Mouse (Mus musculus) testis, adult 2 months (tissue): ENCODE data around the gene Sfta2.

Experiments used
- CTCF ChIP-seq: fragments of 200-500 bp; IDR thresholded peaks from 2 replicates; pipeline ENCODE4 v1.5.1; 2012; ENCODE audit warnings: low read depth, mild to moderate bottlenecking, inconsistent platforms, low read length, moderate library complexity; ENCODE audit not compliant: control insufficient read depth, insufficient read depth, insufficient replicate concordance
- POLR2A ChIP-seq: fragments of 200-500 bp; IDR thresholded peaks from 2 replicates; pipeline ENCODE4 v1.6.1; 2012; ENCODE audit warnings: low read depth, mild to moderate bottlenecking, inconsistent platforms, low read length, moderate library complexity; ENCODE audit not compliant: control insufficient read depth

GRCm38 (mm10) chr17:35665957-35666515, 64.7 kb downstream of the Sfta2 start:
- TF ChIP-seq CTCF, result peak; percentile 47; the same call in 1 of the 2 replicates
- TF ChIP-seq POLR2A, result no peak
